Mouse (Mus musculus) lung, postnatal 0 days (tissue): Measurements from ENCODE around the gene Lrrc74a.

Experiments used
- CTCF ChIP-seq: IDR thresholded peaks from 2 replicates; pipeline ENCODE4 v1.5.1; 2016; ENCODE audit warnings: antibody characterized with exemption, mild to moderate bottlenecking
- EP300 ChIP-seq: IDR thresholded peaks from 2 replicates; pipeline ENCODE4 v1.6.1; 2016; ENCODE audit warnings: antibody characterized with exemption, mild to moderate bottlenecking, control low read depth

- TF ChIP-seq EP300 = no peak
- no peak for TF ChIP-seq CTCF
Observed at GRCm38 (mm10) chr12:86688917-86689316, 45.3 kb upstream of the Lrrc74a start.
